Mouse (Mus musculus): ENCODE results near the gene Olfr235.
"Not testable (repeated sequence)": the region's sequence is repeated elsewhere in the genome, so short reads cannot be mapped to it uniquely, and the experiment has no call there.

The Olfr235 gene

DNA sequence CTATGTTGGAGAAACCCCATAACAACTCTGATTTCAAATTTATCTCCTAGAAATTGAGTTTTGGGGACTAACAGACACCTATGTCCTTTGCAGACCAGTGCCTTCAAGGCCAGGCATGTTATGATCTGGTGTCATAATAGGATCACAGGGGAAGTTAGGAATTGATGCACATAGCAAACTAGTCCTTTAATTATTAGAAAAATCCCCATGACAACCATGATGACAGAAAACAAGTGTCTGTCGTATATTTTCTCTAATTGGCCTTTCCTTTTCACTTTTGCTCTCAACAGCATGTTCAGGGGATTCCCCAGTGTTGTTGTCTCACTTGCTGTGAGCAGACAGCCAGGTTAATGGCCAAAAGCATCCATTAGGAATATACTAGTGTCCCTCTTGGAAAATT lies at the start of gene Olfr235:
TSS of gene Olfr235 (plus strand) at position 301 of the 400 bp plus-strand sequence.
- in situ Hi-C loops (cut with MboI, MseI): no loop called here

GRCm38 (mm10) chr19:12232496-12232895 lies 28.3 kb upstream of the Olfr235 start, which contains the start of gene Olfr1432:
Gene Olfr1432, minus strand, starts transcription at chr19:12232596.
- in situ Hi-C loops (cut with MboI, MseI): not testable (repeated sequence)

DNA sequence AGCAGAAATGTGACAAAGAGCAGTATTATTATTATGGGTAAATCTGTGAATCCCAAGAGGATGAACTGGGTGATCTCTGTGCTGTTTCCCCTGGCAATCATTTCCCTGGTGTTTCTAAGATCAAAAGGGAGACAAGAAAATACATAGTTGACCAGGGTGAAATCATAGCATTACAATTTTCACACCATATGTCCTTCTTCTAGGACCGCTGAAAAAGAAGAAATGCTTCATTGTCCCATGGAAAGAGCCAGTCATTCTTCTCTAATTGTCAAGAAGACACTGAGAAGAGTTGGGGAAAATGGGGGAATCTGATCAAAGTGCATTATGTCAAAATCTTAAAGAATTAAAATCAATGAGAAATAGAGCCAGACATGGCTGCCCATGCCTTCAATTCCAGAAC lies 19.3 kb upstream of the Olfr235 start, which contains the start of gene Olfr262:
TSS of gene Olfr262 (minus strand) at position 101 of the 400 bp plus-strand sequence.
- in situ Hi-C loops (cut with MboI, MseI): no loop called here

DNA sequence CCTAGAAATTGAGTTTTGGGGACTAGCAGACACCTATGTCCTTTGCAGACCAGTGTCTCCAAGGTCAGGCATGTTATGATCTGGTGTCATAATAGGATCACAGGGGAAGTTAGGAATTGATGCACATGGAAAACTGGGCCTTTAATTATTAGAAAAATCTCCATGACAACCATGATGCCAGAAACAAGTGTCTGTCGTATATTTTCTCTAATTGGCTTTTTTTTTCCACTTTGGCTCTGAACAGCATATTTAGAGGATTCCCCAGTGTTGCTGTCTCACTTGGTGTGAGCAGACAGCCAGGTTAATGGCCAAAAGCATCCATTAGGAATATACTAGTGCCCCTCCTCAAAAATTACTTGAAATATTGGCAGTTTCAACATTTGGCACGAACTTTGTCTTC lies 18.7 kb downstream of the Olfr235 start, which contains the start of gene Olfr1434:
TSS of gene Olfr1434 (plus strand) at position 301 of the 400 bp plus-strand sequence.
- in situ Hi-C loops (cut with MboI, MseI): no loop called here

GRCm38 (mm10) chr19:12292979-12293378 lies 32.1 kb downstream of the Olfr235 start:
- in situ Hi-C loops (cut with MboI, MseI): no loop called here

DNA sequence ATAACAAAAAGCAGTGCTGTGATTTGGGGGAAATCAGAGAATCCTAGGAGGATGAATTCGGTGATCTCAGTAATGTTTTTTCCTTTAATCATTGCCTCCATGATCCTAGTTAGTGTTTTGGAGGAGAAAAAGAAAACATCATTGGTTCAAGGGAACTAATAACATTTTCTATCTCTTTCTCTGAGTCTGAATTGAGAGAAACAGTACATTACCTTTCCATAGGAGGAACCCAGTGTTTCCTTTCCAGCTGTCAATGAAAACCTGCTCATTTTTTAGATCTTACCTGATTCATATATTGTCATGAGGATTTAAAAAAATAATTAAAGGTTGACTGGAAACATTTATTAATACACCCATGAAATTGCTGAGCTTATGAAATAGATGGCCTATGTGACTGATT lies 38.2 kb downstream of the Olfr235 start, which contains the start of gene Olfr1436:
TSS of gene Olfr1436 (minus strand) at position 101 of the 400 bp plus-strand sequence.
- in situ Hi-C loops (cut with MboI, MseI): not testable (repeated sequence)

Measured in T-helper 2 cell (primary cell).